Mouse (Mus musculus): ENCODE results near the gene Snx27. TPM values are rescaled to one million over a fixed set of nuclear protein-coding genes. Genes with fewer than 3 reads are reported as not detected.

Gene Snx27
- polyA plus RNA-seq, 2 experiments, result 24.3 to 37.2 TPM

DNA sequence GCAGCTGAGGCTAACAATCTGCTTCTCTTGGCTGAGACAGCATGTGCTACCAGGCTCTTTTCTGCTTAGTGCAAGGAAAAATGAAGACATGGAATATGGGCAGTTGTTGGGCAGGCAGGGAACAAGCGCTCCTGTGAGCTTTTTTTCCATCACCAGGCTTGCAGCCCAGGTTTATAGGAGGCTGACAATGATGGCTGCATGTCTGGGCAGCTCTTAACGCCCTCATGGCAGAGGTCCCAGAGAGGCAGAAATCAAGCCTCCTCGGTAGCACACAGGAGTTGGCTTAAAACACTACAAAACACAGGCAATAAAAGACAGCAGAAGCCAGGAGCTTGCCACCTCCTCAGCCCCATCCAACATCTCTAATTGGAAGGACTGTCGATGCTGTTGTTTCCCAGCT is 28.8 kb upstream of the Snx27 start:
- DNase-seq (ENCODE audit: low spot score) (no peak), ATAC-seq (ENCODE audit: low FRiP score, low read depth) (no peak)
- Histone ChIP-seq H3K27ac (replicated peaks; ENCODE audit: low read depth, low read length) (peak overlapping the region; percentile 34), H3K4me2 (replicated peaks; ENCODE audit: low read depth, low read length, severe bottlenecking) (no peak overlapping the region), H3K27me3 (ENCODE audit: control insufficient read depth, insufficient read depth, low read length) (no peaks in the 10 kb centered on the region), H3K36me3 (ENCODE audit: control insufficient read depth, insufficient read depth, low read length) (no peaks in the 10 kb centered on the region), H3K4me1 (ENCODE audit: control insufficient read depth, insufficient read depth, low read length) (peaks cover 12% of the 10 kb centered on the region), H3K9ac (ENCODE audit: low read depth, low read length, severe bottlenecking) (no peak overlapping the region), H3K4me3 (replicated peaks; ENCODE audit: low read length) (no peak overlapping the region), H3K9me3 (ENCODE audit: control insufficient read depth, low read length) (no peaks in the 10 kb centered on the region)
- TF ChIP-seq POLR2A (IDR thresholded peaks at IDR 0.05; ENCODE audit: borderline replicate concordance, extremely low read depth, insufficient read depth, insufficient read length), result no peak
- 22% methylated on average over 3 of the region's 4 CpGs for WGBS

DNA sequence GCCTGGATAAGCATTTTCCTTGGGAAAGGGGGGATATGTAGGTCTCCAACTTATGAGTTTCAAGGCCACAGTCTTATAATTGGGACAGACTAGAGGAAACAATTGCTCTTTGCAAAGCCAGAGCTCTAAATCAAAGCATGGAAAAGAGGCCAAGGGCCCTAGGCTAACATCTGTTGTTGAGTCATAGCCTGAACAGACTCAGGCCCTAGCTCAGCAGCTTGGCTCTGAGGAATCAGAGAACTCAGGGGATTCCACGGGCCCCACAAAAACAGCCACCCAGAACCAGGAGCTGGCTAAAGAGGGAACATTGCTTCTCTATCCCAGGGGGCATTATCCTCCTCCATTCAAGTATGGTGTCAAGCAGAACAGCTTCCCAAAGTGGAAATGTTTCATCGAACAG is 28.1 kb upstream of the Snx27 start:
- peak; percentile 40 for DNase-seq (ENCODE audit: low spot score)
- Histone ChIP-seq H3K36me3 (ENCODE audit: control insufficient read depth, insufficient read depth, low read length) (no peaks in the 10 kb centered on the region), H3K27ac (replicated peaks; ENCODE audit: low read depth, low read length) (peak overlapping the region; percentile 34; the same call in 1 of the 2 replicates), H3K9me3 (ENCODE audit: control insufficient read depth, low read length) (no peaks in the 10 kb centered on the region), H3K9ac (ENCODE audit: low read depth, low read length, severe bottlenecking) (no peak overlapping the region), H3K27me3 (ENCODE audit: control insufficient read depth, insufficient read depth, low read length) (no peaks in the 10 kb centered on the region), H3K4me3 (replicated peaks; ENCODE audit: low read length) (no peak overlapping the region), H3K4me2 (replicated peaks; ENCODE audit: low read depth, low read length, severe bottlenecking) (no peak overlapping the region), H3K4me1 (ENCODE audit: control insufficient read depth, insufficient read depth, low read length) (peaks cover 12% of the 10 kb centered on the region)
- WGBS, result 69% methylated on average over 2 of the region's 2 CpGs
- TF ChIP-seq POLR2A (IDR thresholded peaks at IDR 0.05; ENCODE audit: borderline replicate concordance, extremely low read depth, insufficient read depth, insufficient read length), result no peak
- ATAC-seq (ENCODE audit: low FRiP score, low read depth), result no peak

DNA sequence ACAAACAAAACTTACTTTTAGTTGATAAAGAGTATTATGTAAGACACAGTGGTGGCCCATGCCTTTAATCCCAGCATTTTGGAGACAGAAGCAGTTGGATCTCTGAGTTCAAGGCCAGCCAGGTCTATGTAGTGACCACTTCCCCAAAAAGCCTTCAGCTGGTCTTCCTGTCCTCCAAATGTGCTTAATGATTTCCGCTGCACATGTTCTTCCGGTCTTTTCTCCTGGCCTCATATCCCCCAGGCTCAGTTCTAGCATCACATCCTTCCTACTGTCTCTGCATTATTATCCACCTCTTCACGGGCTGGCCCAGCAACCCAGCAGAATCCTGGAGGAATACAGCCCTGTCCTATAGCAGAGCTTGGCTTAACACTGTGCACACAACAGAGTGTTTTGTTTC is 27.1 kb upstream of the Snx27 start:
- no peaks in the 10 kb centered on the region for H3K9me3 ChIP-seq (ENCODE audit: control insufficient read depth, low read length)
- H3K27ac ChIP-seq (replicated peaks; ENCODE audit: low read depth, low read length), result no peak overlapping the region
- H3K36me3 ChIP-seq (ENCODE audit: control insufficient read depth, insufficient read depth, low read length), result no peaks in the 10 kb centered on the region
- WGBS, result 96% methylated on average over 3 of the region's 3 CpGs
- H3K9ac ChIP-seq (ENCODE audit: low read depth, low read length, severe bottlenecking), result no peak overlapping the region
- no peak overlapping the region for H3K4me3 ChIP-seq (replicated peaks; ENCODE audit: low read length)
- H3K4me1 ChIP-seq (ENCODE audit: control insufficient read depth, insufficient read depth, low read length), result peaks cover 12% of the 10 kb centered on the region
- DNase-seq (ENCODE audit: low spot score) (no peak), ATAC-seq (ENCODE audit: low FRiP score, low read depth) (no peak)
- no peak for TF ChIP-seq POLR2A (IDR thresholded peaks at IDR 0.05; ENCODE audit: borderline replicate concordance, extremely low read depth, insufficient read depth, insufficient read length)
- no peak overlapping the region for H3K4me2 ChIP-seq (replicated peaks; ENCODE audit: low read depth, low read length, severe bottlenecking)
- H3K27me3 ChIP-seq (ENCODE audit: control insufficient read depth, insufficient read depth, low read length), result no peaks in the 10 kb centered on the region

DNA sequence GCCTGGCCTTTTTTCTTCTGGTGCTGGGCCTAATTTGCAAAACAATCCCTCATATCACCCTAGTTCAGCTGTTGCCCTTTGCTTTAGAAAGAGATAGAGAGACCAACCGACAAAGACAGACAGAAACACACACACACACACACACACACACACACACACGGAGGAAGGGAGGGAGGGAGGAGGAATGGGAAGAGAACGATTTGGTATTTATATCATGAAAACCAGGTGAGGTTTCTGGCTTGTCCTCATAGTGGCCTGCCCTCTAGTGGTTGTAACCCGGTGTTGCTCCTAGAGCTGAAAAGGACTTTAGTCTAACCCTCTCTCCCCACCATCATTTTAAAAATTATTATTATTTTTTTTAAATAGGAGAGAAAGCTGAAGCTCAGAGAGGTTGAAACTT is 19.4 kb upstream of the Snx27 start:
- no peaks in the 10 kb centered on the region for H3K27me3 ChIP-seq (ENCODE audit: control insufficient read depth, insufficient read depth, low read length)
- peak; percentile 75 for DNase-seq (ENCODE audit: low spot score)
- H3K9ac ChIP-seq (ENCODE audit: low read depth, low read length, severe bottlenecking), result no peak overlapping the region
- H3K36me3 ChIP-seq (ENCODE audit: control insufficient read depth, insufficient read depth, low read length), result no peaks in the 10 kb centered on the region
- TF ChIP-seq POLR2A (IDR thresholded peaks at IDR 0.05; ENCODE audit: borderline replicate concordance, extremely low read depth, insufficient read depth, insufficient read length), result no peak
- peak; percentile 70; the same call in 1 of the 2 replicates for ATAC-seq (ENCODE audit: low FRiP score, low read depth)
- 0% methylated on average over 4 of the region's 4 CpGs for WGBS
- no peak overlapping the region for H3K27ac ChIP-seq (replicated peaks; ENCODE audit: low read depth, low read length)
- H3K4me1 ChIP-seq (ENCODE audit: control insufficient read depth, insufficient read depth, low read length), result no peaks in the 10 kb centered on the region
- H3K4me2 ChIP-seq (replicated peaks; ENCODE audit: low read depth, low read length, severe bottlenecking), result no peak overlapping the region
- no peak overlapping the region for H3K4me3 ChIP-seq (replicated peaks; ENCODE audit: low read length)
- H3K9me3 ChIP-seq (ENCODE audit: control insufficient read depth, low read length), result no peaks in the 10 kb centered on the region

DNA sequence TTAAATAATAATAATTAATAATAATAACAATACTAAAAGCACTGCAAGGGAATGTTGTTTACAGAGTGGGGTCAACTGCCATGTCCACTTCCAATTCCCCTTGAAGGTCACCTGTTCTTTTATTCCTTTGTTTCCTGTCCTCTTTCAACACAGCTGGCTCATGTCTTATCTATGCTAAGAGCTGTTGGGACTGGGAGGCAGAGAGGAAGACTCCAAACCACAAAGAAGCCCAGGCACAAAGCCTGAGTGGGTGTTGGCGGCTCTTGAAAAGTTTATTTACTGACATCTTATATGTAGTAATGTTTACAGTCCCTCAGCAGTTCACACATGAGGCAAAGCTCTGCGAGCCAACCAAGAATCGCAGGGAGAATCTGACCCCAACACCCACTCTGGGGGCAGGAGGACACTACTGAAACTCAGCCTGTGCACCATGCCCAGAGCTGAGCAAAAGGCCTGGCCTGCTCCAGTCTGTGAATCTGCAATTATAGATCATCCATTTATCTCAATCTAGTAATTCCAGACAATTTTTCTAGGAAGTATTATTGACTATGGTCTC is 14.8 kb upstream of the Snx27 start:
- DNase-seq (ENCODE audit: low spot score) (no peak), ATAC-seq (ENCODE audit: low FRiP score, low read depth) (no peak)
- 82% methylated on average over 3 of the region's 3 CpGs for WGBS
- Histone ChIP-seq H3K27ac (replicated peaks; ENCODE audit: low read depth, low read length) (no peak overlapping the region), H3K36me3 (ENCODE audit: control insufficient read depth, insufficient read depth, low read length) (no peaks in the 10 kb centered on the region), H3K4me3 (replicated peaks; ENCODE audit: low read length) (no peak overlapping the region), H3K27me3 (ENCODE audit: control insufficient read depth, insufficient read depth, low read length) (no peaks in the 10 kb centered on the region), H3K4me1 (ENCODE audit: control insufficient read depth, insufficient read depth, low read length) (no peaks in the 10 kb centered on the region), H3K4me2 (replicated peaks; ENCODE audit: low read depth, low read length, severe bottlenecking) (no peak overlapping the region), H3K9me3 (ENCODE audit: control insufficient read depth, low read length) (no peaks in the 10 kb centered on the region), H3K9ac (ENCODE audit: low read depth, low read length, severe bottlenecking) (no peak overlapping the region)
- TF ChIP-seq POLR2A (IDR thresholded peaks at IDR 0.05; ENCODE audit: borderline replicate concordance, extremely low read depth, insufficient read depth, insufficient read length), result no peak

DNA sequence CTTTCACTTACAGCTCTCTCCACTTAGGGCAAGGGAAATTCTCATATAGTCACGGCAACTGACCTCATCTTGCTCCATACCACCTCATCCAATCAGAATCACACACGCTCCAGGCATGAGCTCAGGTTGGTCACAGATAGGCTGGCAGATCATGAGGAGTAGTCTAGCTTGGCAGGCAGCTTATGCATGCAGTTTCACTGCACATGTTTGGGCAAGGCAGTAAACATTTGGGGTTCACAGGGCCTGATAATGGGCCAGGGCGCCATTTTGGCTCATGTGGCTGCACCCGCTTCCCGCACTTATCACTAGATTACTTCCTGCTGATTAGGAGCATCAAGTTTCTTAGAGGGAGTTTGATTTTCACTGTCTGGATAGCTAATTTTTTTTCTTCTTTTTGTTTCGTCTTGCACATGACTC is 13.4 kb upstream of the Snx27 start:
- no peak overlapping the region for H3K4me3 ChIP-seq (replicated peaks; ENCODE audit: low read length)
- TF ChIP-seq POLR2A (IDR thresholded peaks at IDR 0.05; ENCODE audit: borderline replicate concordance, extremely low read depth, insufficient read depth, insufficient read length), result no peak
- 92% methylated on average over 6 of the region's 6 CpGs for WGBS
- H3K27me3 ChIP-seq (ENCODE audit: control insufficient read depth, insufficient read depth, low read length), result no peaks in the 10 kb centered on the region
- H3K27ac ChIP-seq (replicated peaks; ENCODE audit: low read depth, low read length), result no peak overlapping the region
- DNase-seq (ENCODE audit: low spot score) (no peak), ATAC-seq (ENCODE audit: low FRiP score, low read depth) (no peak)
- no peaks in the 10 kb centered on the region for H3K4me1 ChIP-seq (ENCODE audit: control insufficient read depth, insufficient read depth, low read length)
- H3K4me2 ChIP-seq (replicated peaks; ENCODE audit: low read depth, low read length, severe bottlenecking), result no peak overlapping the region
- no peaks in the 10 kb centered on the region for H3K36me3 ChIP-seq (ENCODE audit: control insufficient read depth, insufficient read depth, low read length)
- H3K9ac ChIP-seq (ENCODE audit: low read depth, low read length, severe bottlenecking), result no peak overlapping the region
- no peaks in the 10 kb centered on the region for H3K9me3 ChIP-seq (ENCODE audit: control insufficient read depth, low read length)

All from limb, embryonic 14.5 days (tissue).